Mouse (Mus musculus) midbrain, embryonic 16.5 days (tissue): ENCODE data around the gene Flywch2. TPM values are rescaled to one million over a fixed set of nuclear protein-coding genes. Genes with fewer than 3 reads are reported as not detected.
A peak's percentile ranks its signal among the peaks of the same experiment; 100 is the strongest.

Experiments used
- ATAC-seq: fragments of 200-750 bp; cut with Nextera tagmentation; 2 replicates; pipeline ENCODE4 v1.8.0; 2017; ENCODE audit warnings: moderate TSS enrichment
- H3K27ac ChIP-seq: fragments of 300-500 bp; sonication (generic); 2 replicates; pipeline ENCODE4 v1.5.1; 2014; ENCODE audit warnings: mild to moderate bottlenecking, low read length, mixed read lengths
- H3K27me3 ChIP-seq: fragments of 300-500 bp; sonication (generic); 2 replicates; pipeline ENCODE4 v1.6.1; 2014; ENCODE audit warnings: low read depth, low read length, mixed read lengths; ENCODE audit not compliant: control insufficient read depth, insufficient read depth
- H3K36me3 ChIP-seq: fragments of 300-500 bp; sonication (generic); 2 replicates; pipeline ENCODE4 v1.6.1; 2014; ENCODE audit warnings: mild to moderate bottlenecking, low read length, moderate library complexity, mixed read lengths; ENCODE audit not compliant: control insufficient read depth, insufficient read depth
- H3K4me1 ChIP-seq: fragments of 300-500 bp; sonication (generic); 2 replicates; pipeline ENCODE4 v1.6.1; 2014; ENCODE audit warnings: mild to moderate bottlenecking, low read length, mixed read lengths; ENCODE audit not compliant: control insufficient read depth, insufficient read depth
- H3K4me2 ChIP-seq: fragments of 300-500 bp; sonication (generic); 2 replicates; pipeline ENCODE4 v1.6.1; 2014; ENCODE audit warnings: mild to moderate bottlenecking, low read length, mixed read lengths
- H3K4me3 ChIP-seq: fragments of 300-500 bp; sonication (generic); 2 replicates; pipeline ENCODE4 v1.5.1; 2014; ENCODE audit warnings: low read depth, mild to moderate bottlenecking, low read length, moderate library complexity, mixed read lengths
- H3K9ac ChIP-seq: fragments of 300-500 bp; sonication (generic); 2 replicates; pipeline ENCODE4 v1.6.1; 2014; ENCODE audit warnings: low read depth, low read length, mixed read lengths
- H3K9me3 ChIP-seq: fragments of 300-500 bp; sonication (generic); replicated peaks from 2 replicates; pipeline ENCODE4 v1.6.1; 2014; ENCODE audit warnings: mild to moderate bottlenecking, low read length, mixed read lengths; ENCODE audit not compliant: control insufficient read depth, poor library complexity, severe bottlenecking
- WGBS: fragments of 180-500 bp; shearing (Covaris S2); extraction: QIAGEN DNeasy Blood & Tissue Kit; methylation state at CpG from one replicate; pipeline ENCODE4 v1.1.7; 2014; 5-methylcytosine and 5-hydroxymethylcytosine counted together
- polyA plus RNA-seq: library from polyadenylated mRNA; unstranded; fragments of >200 nt; fragmentation: Nextera tagmentation; extraction: Ambion mirVana; gene quantifications from 2 replicates; pipeline ENCODE4 v1.2.1, GENCODE M21; 2015

Flywch2 gene
- polyA plus RNA-seq, 1 experiment from 2014 or later: 81.3 TPM

- Histone ChIP-seq H3K27ac (no peak overlapping the region), H3K4me1 (peaks cover 38% of the 10 kb centered on the region), H3K9ac (peak overlapping the region; percentile 25; the same call in 1 of the 2 replicates), H3K36me3 (peaks cover 3% of the 10 kb centered on the region; the same call in 1 of the 2 replicates), H3K4me3 (no peak overlapping the region; the same call in none of the 2 replicates), H3K27me3 (peaks cover 40% of the 10 kb centered on the region), H3K4me2 (peak overlapping the region; percentile 52; the same call in 1 of the 2 replicates), H3K9me3 (no peaks in the 10 kb centered on the region)
- no peak for ATAC-seq
- 46% methylated on average over 38 of the region's 38 CpGs for WGBS
Observed at GRCm38 (mm10) chr17:23741359-23742209, 44.3 kb downstream of the Flywch2 start.

GRCm38 (mm10) chr17:23740598-23741021, 45.3 kb downstream of the Flywch2 start, which contains the start of gene Paqr4:
Paqr4 (minus strand) TSS chr17:23740867.
- Histone ChIP-seq H3K4me2 (peak within 1 kb of the TSS; percentile 91), H3K9ac (peak within 1 kb of the TSS; percentile 84), H3K4me1 (peaks cover 32% of the 10 kb centered on the region), H3K9me3 (no peaks in the 10 kb centered on the region), H3K36me3 (peaks cover 7% of the 10 kb centered on the region; the same call in 1 of the 2 replicates), H3K27ac (peak within 1 kb of the TSS; percentile 80), H3K27me3 (peaks cover 40% of the 10 kb centered on the region), H3K4me3 (peak within 1 kb of the TSS; percentile 76)
- ATAC-seq: no peak; the same call in 1 of the 2 replicates
- 7% methylated on average over 13 of the region's 13 CpGs for WGBS

GRCm38 (mm10) chr17:23740136-23740584, 45.7 kb downstream of the Flywch2 start:
- Histone ChIP-seq H3K9ac (peak overlapping the region; percentile 84), H3K4me3 (peak overlapping the region; percentile 76), H3K4me2 (peak overlapping the region; percentile 91), H3K36me3 (peaks cover 9% of the 10 kb centered on the region; the same call in 1 of the 2 replicates), H3K9me3 (no peaks in the 10 kb centered on the region), H3K27me3 (peaks cover 40% of the 10 kb centered on the region), H3K4me1 (peaks cover 29% of the 10 kb centered on the region), H3K27ac (peak overlapping the region; percentile 80)
- peak; percentile 84 for ATAC-seq
- WGBS: under 1% methylated on average over 33 of the region's 46 CpGs

- Histone ChIP-seq H3K9me3 (no peaks in the 10 kb centered on the region), H3K4me3 (peak overlapping the region; percentile 76), H3K9ac (peak overlapping the region; percentile 84), H3K4me2 (peak overlapping the region; percentile 91), H3K27me3 (peaks cover 35% of the 10 kb centered on the region), H3K4me1 (peaks cover 25% of the 10 kb centered on the region), H3K27ac (peak overlapping the region; percentile 80), H3K36me3 (peaks cover 9% of the 10 kb centered on the region; the same call in 1 of the 2 replicates)
- peak; percentile 41 for ATAC-seq
- 1% methylated on average over 48 of the region's 48 CpGs for WGBS
Observed at GRCm38 (mm10) chr17:23739202-23740135, 46.4 kb downstream of the Flywch2 start.

- 29% methylated on average over 2 of the region's 2 CpGs for WGBS
- H3K27me3 ChIP-seq: peaks cover 29% of the 10 kb centered on the region
- peaks cover 25% of the 10 kb centered on the region for H3K4me1 ChIP-seq
- ATAC-seq: no peak
- peak overlapping the region; percentile 84 for H3K9ac ChIP-seq
- H3K36me3 ChIP-seq: peaks cover 9% of the 10 kb centered on the region; the same call in 1 of the 2 replicates
- peak overlapping the region; percentile 91 for H3K4me2 ChIP-seq
- peak overlapping the region; percentile 80 for H3K27ac ChIP-seq
- H3K9me3 ChIP-seq: no peaks in the 10 kb centered on the region
- peak overlapping the region; percentile 76 for H3K4me3 ChIP-seq
Observed at GRCm38 (mm10) chr17:23738836-23739201, 47.1 kb downstream of the Flywch2 start.

- Histone ChIP-seq H3K4me1 (peaks cover 25% of the 10 kb centered on the region), H3K4me3 (0 out of 2 replicates have a peak overlapping the region, but pooled peaks have one; percentile 6), H3K9me3 (no peaks in the 10 kb centered on the region), H3K36me3 (peaks cover 9% of the 10 kb centered on the region; the same call in 1 of the 2 replicates), H3K27me3 (peaks cover 19% of the 10 kb centered on the region), H3K9ac (peak overlapping the region; percentile 31; the same call in 1 of the 2 replicates), H3K4me2 (peak overlapping the region; percentile 91), H3K27ac (no peak overlapping the region)
- ATAC-seq: no peak
- WGBS: 59% methylated on average over 15 of the region's 15 CpGs
Observed at GRCm38 (mm10) chr17:23737493-23738445, 48.1 kb downstream of the Flywch2 start.

GRCm38 (mm10) chr17:23734341-23734740, 51.5 kb downstream of the Flywch2 start:
- H3K4me3 ChIP-seq: no peak overlapping the region
- H3K27me3 ChIP-seq: no peaks in the 10 kb centered on the region
- WGBS: 75% methylated on average over 1 of the region's 1 CpGs
- peaks cover 17% of the 10 kb centered on the region for H3K4me1 ChIP-seq
- no peak overlapping the region for H3K4me2 ChIP-seq
- no peak for ATAC-seq
- no peak overlapping the region for H3K27ac ChIP-seq
- no peaks in the 10 kb centered on the region for H3K9me3 ChIP-seq
- H3K9ac ChIP-seq: no peak overlapping the region
- H3K36me3 ChIP-seq: peaks cover 9% of the 10 kb centered on the region; the same call in 1 of the 2 replicates
